Mouse (Mus musculus) embryonic fibroblast, embryonic 13.5 days (primary cell): Measurements from ENCODE around the gene Tmem266. TPM values are rescaled to one million over a fixed set of nuclear protein-coding genes. Genes with fewer than 3 reads are reported as not detected.

Experiments
- H3K27ac ChIP-seq: 2 replicates; pipeline ENCODE4 v1.5.1; 2012; ENCODE audit warnings: low read length, control low read depth, inconsistent platforms; ENCODE audit not compliant: insufficient read depth
- H3K4me1 ChIP-seq: 2 replicates; pipeline ENCODE4 v1.6.1; 2011; ENCODE audit warnings: low read length; ENCODE audit not compliant: control insufficient read depth, insufficient read depth
- H3K4me3 ChIP-seq: 2 replicates; pipeline ENCODE4 v1.5.1; 2011; ENCODE audit warnings: mild to moderate bottlenecking, control low read depth, low read length; ENCODE audit not compliant: insufficient read depth
- CTCF ChIP-seq: IDR thresholded peaks from 2 replicates; pipeline ENCODE4 v1.5.1; 2011; ENCODE audit warnings: mild to moderate bottlenecking, control low read depth, low read length, moderate library complexity, borderline replicate concordance; ENCODE audit not compliant: insufficient read depth
- POLR2A ChIP-seq: IDR thresholded peaks from 2 replicates; pipeline ENCODE4 v1.6.1; 2011; ENCODE audit warnings: low read depth, mild to moderate bottlenecking, control low read depth, low read length, moderate library complexity
- polyA plus RNA-seq: library from polyadenylated mRNA; stranded (reverse); fragments of >200 nt; gene quantifications from 2 replicates; pipeline ENCODE4 v1.2.4, GENCODE M21; 2011; ENCODE audit warnings: low read depth; ENCODE audit not compliant: missing spikeins, insufficient read length

Tmem266 gene
- polyA plus RNA-seq, 1 experiment: not detected

DNA sequence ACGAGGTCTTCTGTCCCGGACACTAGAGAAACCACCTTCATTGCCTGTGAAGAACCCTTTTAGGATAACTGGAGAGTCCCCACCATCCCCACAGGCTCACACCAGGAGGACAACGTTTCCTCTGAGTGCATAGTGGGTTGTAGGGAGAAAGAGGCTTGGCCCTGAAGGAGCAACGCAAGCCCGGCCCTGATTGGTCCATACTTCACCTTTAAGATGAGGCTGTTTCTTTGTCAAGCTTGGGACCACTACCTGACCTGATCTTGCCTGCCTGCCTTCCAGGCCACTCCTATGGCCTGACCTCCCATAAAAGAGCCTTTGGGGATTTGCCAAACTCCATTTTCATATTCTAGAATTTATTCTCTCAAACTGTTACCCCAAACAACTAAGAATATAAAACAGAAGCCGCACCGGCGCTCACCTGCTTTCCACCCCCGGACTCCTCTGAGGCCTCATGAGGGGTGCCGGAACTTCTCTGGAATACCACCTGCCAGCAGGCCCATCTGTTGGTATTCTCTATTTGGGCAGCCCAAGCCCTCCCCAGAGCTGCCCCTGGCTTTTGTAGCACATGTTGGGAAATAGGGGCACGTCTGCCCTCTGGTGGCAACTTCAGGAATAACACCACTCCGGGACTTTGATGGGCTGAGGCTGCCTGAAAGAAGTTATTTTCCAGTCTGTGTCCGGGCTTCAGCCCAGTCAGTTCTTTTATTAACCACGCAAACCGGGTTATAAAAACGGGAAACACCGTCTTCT lies 65.4 kb downstream of the Tmem266 start:
- Histone ChIP-seq H3K27ac (no peak overlapping the region), H3K4me3 (no peak overlapping the region)
- TF ChIP-seq CTCF: peak; percentile 63
- no peak for TF ChIP-seq POLR2A

DNA sequence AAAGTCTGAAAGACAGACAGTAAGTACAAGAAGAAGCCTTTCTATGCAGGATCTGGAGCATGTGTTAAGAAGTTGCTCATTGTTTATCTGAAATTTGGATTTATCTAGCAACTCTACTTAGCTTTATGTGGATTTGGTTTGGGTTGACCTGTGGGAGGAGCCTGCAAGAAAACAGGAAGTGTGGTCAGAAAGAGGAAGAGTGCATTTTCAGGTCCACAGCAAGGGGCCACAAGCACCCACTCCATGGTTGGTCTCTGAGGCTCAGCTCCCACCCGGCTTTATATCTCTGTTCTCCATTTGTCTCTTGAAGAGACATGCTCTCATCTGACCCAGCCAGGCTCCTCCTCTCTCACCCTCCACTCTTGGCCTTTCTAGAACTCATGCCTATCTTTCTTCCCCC lies 68.9 kb downstream of the Tmem266 start:
- Histone ChIP-seq H3K4me3 (no peak overlapping the region), H3K27ac (no peak overlapping the region), H3K4me1 (no peaks in the 10 kb centered on the region; the same call in 1 of the 2 replicates)
- TF ChIP-seq POLR2A (no peak), CTCF (no peak)

More for the DNA sequence above, 65.4 kb downstream of the Tmem266 start:
- no peaks in the 10 kb centered on the region for H3K4me1 ChIP-seq

DNA sequence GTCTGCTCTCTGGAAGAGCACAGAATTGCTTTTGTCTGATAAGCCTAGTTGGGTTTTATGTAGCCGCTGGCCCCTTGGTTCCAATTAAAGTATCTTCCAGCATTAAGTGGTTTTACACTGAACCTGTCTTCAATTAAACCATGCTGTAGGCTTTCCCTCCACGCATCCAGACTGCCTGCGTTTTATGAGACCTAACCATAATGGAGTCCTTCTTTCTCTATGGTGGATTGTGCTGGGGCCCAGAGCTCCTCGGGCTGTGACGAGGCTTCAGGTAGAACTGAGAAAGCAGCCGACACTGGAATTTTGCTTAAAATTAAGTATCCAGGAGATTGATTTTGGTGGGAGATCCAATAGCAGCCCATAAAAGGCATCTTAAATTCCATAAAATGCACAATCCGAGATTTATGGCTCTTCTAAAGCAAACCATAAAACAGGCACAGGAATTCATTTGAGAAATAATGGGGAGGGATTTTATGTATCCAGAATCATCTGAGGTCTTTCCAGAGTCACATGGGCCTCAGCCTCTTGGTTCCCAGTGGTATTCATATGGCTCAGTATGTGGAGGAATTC lies 72.4 kb downstream of the Tmem266 start:
- Histone ChIP-seq H3K4me1 (no peaks in the 10 kb centered on the region; the same call in 1 of the 2 replicates), H3K4me3 (no peak overlapping the region), H3K27ac (no peak overlapping the region)
- TF ChIP-seq CTCF: no peak
- no peak for TF ChIP-seq POLR2A

DNA sequence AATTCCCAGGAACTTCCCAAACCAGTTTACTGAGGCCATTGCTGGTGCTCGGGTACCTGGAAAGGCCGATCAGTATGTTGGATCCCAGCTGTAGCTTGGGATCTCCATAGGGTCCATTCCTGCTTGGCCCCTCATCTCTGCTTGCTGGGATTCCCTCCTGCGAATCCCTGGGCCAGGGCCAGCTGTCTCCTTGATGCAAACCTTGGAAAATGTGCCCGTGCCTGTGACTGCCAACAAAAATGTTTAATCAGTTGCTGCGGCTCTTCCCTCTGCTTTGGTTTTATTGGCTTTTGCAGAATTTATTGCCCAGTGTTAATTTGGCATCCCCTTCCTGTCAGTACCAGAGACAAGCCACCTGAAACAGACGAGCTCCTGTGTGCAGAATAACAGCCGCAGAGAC lies 75.6 kb downstream of the Tmem266 start:
- TF ChIP-seq CTCF (no peak), POLR2A (no peak)
- Histone ChIP-seq H3K27ac (no peak overlapping the region), H3K4me3 (no peak overlapping the region), H3K4me1 (peaks cover 5% of the 10 kb centered on the region)

GRCm38 (mm10) chr9:55404256-55404655 lies 77.5 kb downstream of the Tmem266 start:
- H3K4me3 ChIP-seq: no peak overlapping the region
- H3K4me1 ChIP-seq: peaks cover 5% of the 10 kb centered on the region; the same call in 1 of the 2 replicates
- TF ChIP-seq POLR2A: no peak
- TF ChIP-seq CTCF: no peak
- no peak overlapping the region for H3K27ac ChIP-seq

- Histone ChIP-seq H3K4me1 (peaks cover 5% of the 10 kb centered on the region; the same call in 1 of the 2 replicates), H3K4me3 (no peak overlapping the region), H3K27ac (no peak overlapping the region)
- TF ChIP-seq CTCF (no peak), POLR2A (no peak)
Measured at GRCm38 (mm10) chr9:55404976-55405702, 78.4 kb downstream of the Tmem266 start.

GRCm38 (mm10) chr9:55406773-55407172 lies 80.1 kb downstream of the Tmem266 start:
- Histone ChIP-seq H3K4me3 (no peak overlapping the region), H3K4me1 (peaks cover 5% of the 10 kb centered on the region; the same call in 1 of the 2 replicates), H3K27ac (no peak overlapping the region)
- no peak for TF ChIP-seq CTCF
- no peak for TF ChIP-seq POLR2A

- H3K27ac ChIP-seq: no peak overlapping the region
- peaks cover 5% of the 10 kb centered on the region; the same call in 1 of the 2 replicates for H3K4me1 ChIP-seq
- TF ChIP-seq CTCF (no peak), POLR2A (no peak)
- no peak overlapping the region for H3K4me3 ChIP-seq
Measured at GRCm38 (mm10) chr9:55408851-55409250, 82.1 kb downstream of the Tmem266 start.

DNA sequence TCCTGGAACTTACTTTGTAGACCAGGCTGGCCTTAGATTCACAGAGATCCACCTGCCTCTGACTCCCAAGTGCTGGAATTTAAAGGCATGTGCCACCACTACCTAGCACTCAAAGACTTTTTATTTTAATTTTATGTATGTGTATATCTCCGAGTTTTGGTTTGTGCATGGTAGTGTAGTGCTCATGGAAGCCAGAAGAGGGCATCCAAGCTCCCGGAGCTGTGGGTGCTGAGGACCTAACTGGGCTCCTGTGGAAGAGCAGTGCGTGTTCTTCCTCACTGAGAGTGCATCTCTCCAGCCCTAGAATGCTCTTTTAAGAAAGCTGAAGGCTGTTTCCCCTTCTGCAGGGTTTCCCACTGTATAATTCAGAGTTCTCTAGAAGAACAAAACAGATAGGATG lies 83.1 kb downstream of the Tmem266 start:
- Histone ChIP-seq H3K27ac (no peak overlapping the region), H3K4me1 (peaks cover 5% of the 10 kb centered on the region; the same call in 1 of the 2 replicates), H3K4me3 (no peak overlapping the region)
- TF ChIP-seq CTCF (no peak), POLR2A (no peak)
